ENCODE assay signal across 22 mouse cellular contexts in genomic region chr13:39836053-39836584, GRCm38 (mm10).
DNase-seq lines count a peak whose midpoint lies in the region; ATAC-seq lines count a peak whose summit lies in the region.
"Had no signal": no experiment of that assay in that cellular context is flagged by ENCODE, and none has a peak within 500 bp of the region (broad histone marks: within the 10 kb centered on the region; RNA-seq: fewer than 3 reads in every experiment).

No protein-coding gene starts in this region.

- DNase-seq in left cerebral cortex, postnatal 4 days: peak; percentile 21
- no peak for DNase-seq in left cerebral cortex, adult 9 months (ENCODE audit: low spot score in 2 of 2)
- DNase-seq in retina, postnatal 1 day: peak; percentile 63
- DNase-seq in retina, embryonic 14.5 days (ENCODE audit: low spot score): no peak
- DNase-seq in left cerebral cortex, postnatal 10 days (ENCODE audit: extremely low spot score in 1 of 2, low spot score in 2 of 2): no peak
- DNase-seq: adrenal gland, postnatal 14 days; cerebellum, adult 11-12 months; heart, postnatal 10 days; kidney, adult 8-10 months; kidney, postnatal 14 days; right cerebral cortex, postnatal 4 days; thymus, adult 2 months had no signal

- intact Hi-C loops in left cerebral cortex, postnatal 4 days (cut with DNase I): no loop called here
- intact Hi-C loops in left cerebral cortex, postnatal 10 days (cut with DNase I): no loop called here

- H3K27me3 ChIP-seq in neural tube, embryonic 15.5 days (replicated peaks): no peaks in the 10 kb centered on the region
- H3K27me3 ChIP-seq: forebrain, embryonic 13.5 days; hindbrain, embryonic 12.5 days; midbrain, embryonic 15.5 days had no signal

- no peak overlapping the region for H3K4me2 ChIP-seq in neural tube, embryonic 15.5 days
- H3K4me2 ChIP-seq: heart, embryonic 11.5 days; hindbrain, embryonic 12.5 days; liver, embryonic 11.5 days; midbrain, embryonic 15.5 days had no signal

- H3K9ac ChIP-seq in neural tube, embryonic 15.5 days (replicated peaks): no peak overlapping the region
- H3K9ac ChIP-seq: forebrain, embryonic 13.5 days; hindbrain, embryonic 12.5 days; midbrain, embryonic 15.5 days had no signal

- no peak overlapping the region for H3K4me3 ChIP-seq in neural tube, embryonic 15.5 days (replicated peaks)
- H3K4me3 ChIP-seq: erythroblast, embryonic 14.5 days; forebrain, embryonic 13.5 days; hindbrain, embryonic 12.5 days; midbrain, embryonic 15.5 days had no signal

- WGBS in neural tube, embryonic 15.5 days: 67% methylated on average over 5 of the region's 5 CpGs

- H3K36me3 ChIP-seq in neural tube, embryonic 15.5 days: no peaks in the 10 kb centered on the region
- H3K36me3 ChIP-seq: hindbrain, embryonic 12.5 days; midbrain, embryonic 15.5 days had no signal

- H3K4me1 ChIP-seq in neural tube, embryonic 15.5 days: no peaks in the 10 kb centered on the region

- ATAC-seq in granulocyte monocyte progenitor cell, adult 5-6 weeks (replicated peaks; ENCODE audit: poor library complexity, severe bottlenecking): peak; percentile 77
- ATAC-seq in neural tube, embryonic 15.5 days (ENCODE audit: low FRiP score): no peak
- ATAC-seq: CD4-positive, CD25-positive, alpha-beta regulatory T cell, adult 4 months; midbrain, embryonic 15.5 days had no signal

- no peaks in the 10 kb centered on the region for H3K9me3 ChIP-seq in neural tube, embryonic 15.5 days (replicated peaks)
- H3K9me3 ChIP-seq: forebrain, embryonic 13.5 days; hindbrain, embryonic 12.5 days; midbrain, embryonic 15.5 days had no signal

- H3K27ac ChIP-seq in neural tube, embryonic 15.5 days (replicated peaks): no peak overlapping the region
- H3K27ac ChIP-seq: hindbrain, embryonic 12.5 days; macrophage; midbrain, embryonic 15.5 days had no signal

Comparison
In these comparisons a context has a peak if more than half of its experiments do, and no peak if none do; other contexts are left out.
1. DNase-seq: peak in left cerebral cortex, postnatal 4 days (single experiment) and retina, postnatal 1 day (single experiment); none in left cerebral cortex, adult 9 months (0 of 2), retina, embryonic 14.5 days (single experiment) and left cerebral cortex, postnatal 10 days (0 of 2).